Mouse (Mus musculus): ENCODE results near the gene Kdm3a.

Kdm3a gene

GRCm38 (mm10) chr6:71579478-71579877, 53.3 kb downstream of the Kdm3a start:
- DNase-seq (ENCODE audit: low spot score) = no peak

GRCm38 (mm10) chr6:71575359-71575758, 57.4 kb downstream of the Kdm3a start:
- no peak for DNase-seq (ENCODE audit: low spot score)

- no peak for DNase-seq (ENCODE audit: low spot score)
Measured at GRCm38 (mm10) chr6:71569025-71569424, 63.8 kb downstream of the Kdm3a start.

- no peak for DNase-seq (ENCODE audit: low spot score)
Measured at GRCm38 (mm10) chr6:71568616-71569015, 64.2 kb downstream of the Kdm3a start.

GRCm38 (mm10) chr6:71556826-71557225, 76.0 kb downstream of the Kdm3a start:
- DNase-seq (ENCODE audit: low spot score) = no peak

- no peak for DNase-seq (ENCODE audit: low spot score)
Measured at GRCm38 (mm10) chr6:71555507-71555951, 77.3 kb downstream of the Kdm3a start.

GRCm38 (mm10) chr6:71543686-71544499, 88.9 kb downstream of the Kdm3a start, which contains the start of gene Chmp3:
Gene Chmp3, plus strand, starts transcription at chr6:71543797.
- DNase-seq (ENCODE audit: low spot score) = peak; percentile 93
